Mouse (Mus musculus) hindbrain, embryonic 13.5 days (tissue): ENCODE results near the gene Creb5. TPM values are rescaled to one million over a fixed set of nuclear protein-coding genes. Genes with fewer than 3 reads are reported as not detected.

Experiments used
- ATAC-seq: fragments of 200-750 bp; cut with Nextera tagmentation; 2 replicates; pipeline ENCODE4 v1.8.0; 2017; ENCODE audit warnings: moderate TSS enrichment; ENCODE audit not compliant: low FRiP score
- H3K27ac ChIP-seq: fragments of 300-500 bp; sonication (generic); 2 replicates; pipeline ENCODE4 v1.5.1; 2015; ENCODE audit warnings: inconsistent platforms, mild to moderate bottlenecking, moderate library complexity
- H3K27me3 ChIP-seq: fragments of 300-500 bp; sonication (generic); 2 replicates; pipeline ENCODE4 v1.6.1; 2015; ENCODE audit warnings: mild to moderate bottlenecking, inconsistent platforms
- H3K36me3 ChIP-seq: fragments of 300-500 bp; sonication (generic); 2 replicates; pipeline ENCODE4 v1.6.1; 2015; ENCODE audit warnings: mild to moderate bottlenecking, inconsistent platforms
- H3K4me1 ChIP-seq: fragments of 300-500 bp; sonication (generic); replicated peaks from 2 replicates; pipeline ENCODE4 v1.6.1; 2015; ENCODE audit warnings: inconsistent platforms
- H3K4me2 ChIP-seq: fragments of 300-500 bp; sonication (generic); 2 replicates; pipeline ENCODE4 v1.6.1; 2015; ENCODE audit warnings: inconsistent platforms, mild to moderate bottlenecking, moderate library complexity
- H3K4me3 ChIP-seq: fragments of 300-500 bp; sonication (generic); 2 replicates; pipeline ENCODE4 v1.5.1; 2015; ENCODE audit warnings: mild to moderate bottlenecking, inconsistent platforms
- H3K9ac ChIP-seq: fragments of 300-500 bp; sonication (generic); 2 replicates; pipeline ENCODE4 v1.6.1; 2015; ENCODE audit warnings: mild to moderate bottlenecking, inconsistent platforms
- H3K9me3 ChIP-seq: fragments of 300-500 bp; sonication (generic); 2 replicates; pipeline ENCODE4 v1.6.1; 2016; ENCODE audit warnings: inconsistent platforms
- WGBS: fragments of 180-500 bp; shearing (Covaris S2); methylation state at CpG from one replicate; pipeline ENCODE4 v1.1.7; 2015; 5-methylcytosine and 5-hydroxymethylcytosine counted together
- polyA plus RNA-seq: library from polyadenylated mRNA; unstranded; fragments of >200 nt; fragmentation: Nextera tagmentation; extraction: Ambion mirVana; gene quantifications from 2 replicates; pipeline ENCODE4 v1.2.1, GENCODE M21; 2015

Gene Creb5
- polyA plus RNA-seq, 1 experiment from 2014 or later, result 4.1 TPM

- Histone ChIP-seq H3K4me3 (no peak overlapping the region), H3K9ac (no peak overlapping the region), H3K36me3 (no peaks in the 10 kb centered on the region), H3K9me3 (no peaks in the 10 kb centered on the region; the same call in 1 of the 2 replicates), H3K4me1 (peaks cover 17% of the 10 kb centered on the region), H3K27ac (no peak overlapping the region), H3K27me3 (no peaks in the 10 kb centered on the region), H3K4me2 (no peak overlapping the region)
- no peak for ATAC-seq
- WGBS, result 40% methylated on average over 4 of the region's 4 CpGs
Measured at GRCm38 (mm10) chr6:53594316-53594715, 307.2 kb downstream of the Creb5 start.

- ATAC-seq, result no peak
- no peaks in the 10 kb centered on the region for H3K36me3 ChIP-seq
- 85% methylated on average over 2 of the region's 2 CpGs for WGBS
- H3K4me3 ChIP-seq, result no peak overlapping the region
- no peak overlapping the region for H3K9ac ChIP-seq
- H3K27ac ChIP-seq, result no peak overlapping the region
- no peaks in the 10 kb centered on the region; the same call in 1 of the 2 replicates for H3K9me3 ChIP-seq
- H3K4me2 ChIP-seq, result no peak overlapping the region
- H3K4me1 ChIP-seq, result peaks cover 17% of the 10 kb centered on the region
- no peaks in the 10 kb centered on the region for H3K27me3 ChIP-seq
Measured at GRCm38 (mm10) chr6:53596402-53596801, 309.3 kb downstream of the Creb5 start.

GRCm38 (mm10) chr6:53603041-53603440 is 316.0 kb downstream of the Creb5 start:
- no peak overlapping the region for H3K4me3 ChIP-seq
- ATAC-seq, result no peak
- no peak overlapping the region for H3K27ac ChIP-seq
- H3K4me2 ChIP-seq, result no peak overlapping the region
- 83% methylated on average over 3 of the region's 3 CpGs for WGBS
- H3K36me3 ChIP-seq, result no peaks in the 10 kb centered on the region
- H3K4me1 ChIP-seq, result 0 out of 2 replicates have a peak, but pooled peaks cover 3% of the 10 kb centered on the region
- no peak overlapping the region for H3K9ac ChIP-seq
- H3K9me3 ChIP-seq, result no peaks in the 10 kb centered on the region
- no peaks in the 10 kb centered on the region for H3K27me3 ChIP-seq

GRCm38 (mm10) chr6:53603695-53604094 is 316.6 kb downstream of the Creb5 start:
- ATAC-seq, result no peak

GRCm38 (mm10) chr6:53604386-53604785 is 317.3 kb downstream of the Creb5 start:
- no peak for ATAC-seq
- 84% methylated on average over 3 of the region's 3 CpGs for WGBS
- Histone ChIP-seq H3K27ac (no peak overlapping the region), H3K4me1 (0 out of 2 replicates have a peak, but pooled peaks cover 3% of the 10 kb centered on the region), H3K9me3 (no peaks in the 10 kb centered on the region), H3K36me3 (no peaks in the 10 kb centered on the region), H3K4me3 (no peak overlapping the region), H3K9ac (no peak overlapping the region), H3K27me3 (no peaks in the 10 kb centered on the region), H3K4me2 (no peak overlapping the region)

More at GRCm38 (mm10) chr6:53603695-53604094, 316.6 kb downstream of the Creb5 start:
- Histone ChIP-seq H3K27me3 (no peaks in the 10 kb centered on the region), H3K9me3 (no peaks in the 10 kb centered on the region), H3K9ac (no peak overlapping the region), H3K4me2 (no peak overlapping the region), H3K36me3 (no peaks in the 10 kb centered on the region), H3K4me1 (0 out of 2 replicates have a peak, but pooled peaks cover 3% of the 10 kb centered on the region), H3K4me3 (no peak overlapping the region), H3K27ac (no peak overlapping the region)
- 81% methylated on average over 5 of the region's 5 CpGs for WGBS

GRCm38 (mm10) chr6:53605184-53605583 is 318.1 kb downstream of the Creb5 start:
- no peak overlapping the region for H3K9ac ChIP-seq
- H3K27ac ChIP-seq, result no peak overlapping the region
- H3K9me3 ChIP-seq, result no peaks in the 10 kb centered on the region
- no peak for ATAC-seq
- no peak overlapping the region for H3K4me3 ChIP-seq
- 82% methylated on average over 2 of the region's 2 CpGs for WGBS
- H3K27me3 ChIP-seq, result no peaks in the 10 kb centered on the region
- H3K36me3 ChIP-seq, result no peaks in the 10 kb centered on the region
- no peak overlapping the region for H3K4me2 ChIP-seq
- 0 out of 2 replicates have a peak, but pooled peaks cover 3% of the 10 kb centered on the region for H3K4me1 ChIP-seq

- no peak for ATAC-seq
- Histone ChIP-seq H3K9me3 (no peaks in the 10 kb centered on the region), H3K9ac (no peak overlapping the region), H3K27me3 (no peaks in the 10 kb centered on the region), H3K27ac (no peak overlapping the region), H3K36me3 (no peaks in the 10 kb centered on the region), H3K4me3 (no peak overlapping the region), H3K4me1 (peaks cover 16% of the 10 kb centered on the region), H3K4me2 (no peak overlapping the region)
- WGBS, result 85% methylated on average over 5 of the region's 5 CpGs
Measured at GRCm38 (mm10) chr6:53611451-53611945, 324.4 kb downstream of the Creb5 start.

GRCm38 (mm10) chr6:53612681-53613080 is 325.6 kb downstream of the Creb5 start:
- Histone ChIP-seq H3K9me3 (no peaks in the 10 kb centered on the region), H3K4me3 (no peak overlapping the region), H3K36me3 (no peaks in the 10 kb centered on the region), H3K9ac (no peak overlapping the region), H3K27me3 (no peaks in the 10 kb centered on the region), H3K4me1 (peaks cover 16% of the 10 kb centered on the region), H3K27ac (no peak overlapping the region), H3K4me2 (no peak overlapping the region)
- 48% methylated on average over 6 of the region's 6 CpGs for WGBS
- ATAC-seq, result no peak

GRCm38 (mm10) chr6:53615440-53616211 is 328.6 kb downstream of the Creb5 start:
- Histone ChIP-seq H3K9me3 (no peaks in the 10 kb centered on the region), H3K27me3 (no peaks in the 10 kb centered on the region), H3K9ac (no peak overlapping the region), H3K4me2 (no peak overlapping the region), H3K4me1 (peaks cover 16% of the 10 kb centered on the region), H3K36me3 (no peaks in the 10 kb centered on the region), H3K27ac (no peak overlapping the region), H3K4me3 (no peak overlapping the region)
- ATAC-seq, result no peak
- 72% methylated on average over 9 of the region's 9 CpGs for WGBS

GRCm38 (mm10) chr6:53618164-53618563 is 331.1 kb downstream of the Creb5 start:
- Histone ChIP-seq H3K4me3 (no peak overlapping the region), H3K9me3 (no peaks in the 10 kb centered on the region), H3K9ac (no peak overlapping the region), H3K4me2 (no peak overlapping the region), H3K36me3 (no peaks in the 10 kb centered on the region), H3K27me3 (no peaks in the 10 kb centered on the region), H3K27ac (no peak overlapping the region), H3K4me1 (peaks cover 6% of the 10 kb centered on the region; the same call in 1 of the 2 replicates)
- 64% methylated on average over 8 of the region's 8 CpGs for WGBS
- no peak for ATAC-seq

- no peak overlapping the region for H3K4me3 ChIP-seq
- H3K27me3 ChIP-seq, result no peaks in the 10 kb centered on the region
- no peak overlapping the region for H3K9ac ChIP-seq
- no peaks in the 10 kb centered on the region for H3K9me3 ChIP-seq
- ATAC-seq, result no peak
- WGBS, result 85% methylated on average over 1 of the region's 1 CpGs
- H3K4me2 ChIP-seq, result no peak overlapping the region
- no peak overlapping the region for H3K27ac ChIP-seq
- peaks cover 6% of the 10 kb centered on the region; the same call in 1 of the 2 replicates for H3K4me1 ChIP-seq
- H3K36me3 ChIP-seq, result no peaks in the 10 kb centered on the region
Measured at GRCm38 (mm10) chr6:53619676-53620075, 332.6 kb downstream of the Creb5 start.

GRCm38 (mm10) chr6:53621295-53621694 is 334.2 kb downstream of the Creb5 start:
- no peak for ATAC-seq
- Histone ChIP-seq H3K9ac (no peak overlapping the region), H3K27me3 (no peaks in the 10 kb centered on the region)

More at GRCm38 (mm10) chr6:53621295-53621694, 334.2 kb downstream of the Creb5 start:
- WGBS, result 91% methylated on average over 5 of the region's 5 CpGs
- Histone ChIP-seq H3K9me3 (no peaks in the 10 kb centered on the region), H3K27ac (no peak overlapping the region), H3K4me3 (no peak overlapping the region), H3K4me2 (no peak overlapping the region), H3K36me3 (no peaks in the 10 kb centered on the region), H3K4me1 (no peaks in the 10 kb centered on the region; the same call in 1 of the 2 replicates)
